Mouse (Mus musculus): ENCODE measurements at regions not wholly inside any gene's neighbourhood (a gene's known extent, or its start where the extent isn't known, plus 50 kb on each side); places are given as distances from the start of the nearest gene placed in this dataset.

DNA sequence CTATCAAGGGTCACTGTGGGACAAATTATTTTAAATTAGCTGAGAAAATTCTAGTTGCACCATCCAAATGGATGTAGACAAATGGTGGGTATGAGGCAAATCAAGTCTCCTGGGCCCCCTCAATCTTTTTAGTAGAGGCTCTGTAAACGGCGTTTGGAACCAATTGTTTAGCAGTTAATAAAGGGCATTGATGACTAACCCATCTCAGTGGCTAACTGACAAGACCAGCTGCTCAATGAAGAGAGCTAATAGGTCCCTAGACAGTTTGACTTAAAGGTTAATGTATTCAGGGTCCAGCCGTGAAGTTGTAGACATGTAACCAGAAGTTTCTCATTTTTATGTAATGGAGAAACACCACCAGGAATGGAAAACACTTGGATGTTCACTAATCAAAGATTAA is 332.6 kb upstream of the Gm21961 start:
- in situ Hi-C loops (cut with MboI; ENCODE audit: unreplicated experiment in 2 of 2), result no loop called here

DNA sequence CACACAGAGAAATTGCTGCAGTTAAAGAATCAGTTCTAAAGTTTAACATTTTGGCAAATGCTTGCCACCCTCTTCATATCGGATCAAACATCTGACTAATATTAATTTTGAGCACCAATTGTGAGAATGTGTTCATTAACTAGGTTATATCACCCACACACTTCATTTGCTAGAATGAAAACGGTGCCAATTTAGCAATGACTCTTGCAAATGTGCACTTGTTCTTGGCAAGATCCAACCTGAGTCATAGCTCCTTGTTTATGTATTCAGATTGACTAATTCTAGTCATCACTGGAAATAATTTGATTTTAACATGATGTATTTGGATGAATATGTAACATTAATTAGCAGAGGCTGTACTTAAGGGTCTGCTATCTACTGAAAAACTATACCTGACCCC is 327.8 kb upstream of the Gm21961 start:
- in situ Hi-C loops (cut with MboI; ENCODE audit: unreplicated experiment in 2 of 2), result no loop called here

DNA sequence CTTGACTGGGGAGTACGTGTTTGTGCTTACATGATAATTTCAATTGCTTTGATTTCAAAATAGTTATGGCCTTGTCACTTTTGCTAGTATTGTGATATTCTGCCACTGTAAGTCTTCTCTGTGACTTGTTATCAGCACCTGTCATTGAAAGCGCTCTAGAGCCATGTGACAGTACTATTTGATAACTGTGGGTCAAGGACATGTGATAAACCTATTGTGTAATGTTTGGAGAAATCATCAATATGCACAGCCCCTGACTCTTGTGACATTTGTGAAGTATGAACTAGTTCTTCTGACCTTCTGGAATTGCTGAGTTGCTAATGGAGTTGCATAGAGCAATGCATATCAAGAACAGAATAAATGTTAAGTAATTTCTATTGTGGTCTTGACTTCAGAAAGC is 319.4 kb upstream of the Gm21961 start:
- in situ Hi-C loops (cut with MboI; ENCODE audit: unreplicated experiment in 2 of 2), result no loop called here

DNA sequence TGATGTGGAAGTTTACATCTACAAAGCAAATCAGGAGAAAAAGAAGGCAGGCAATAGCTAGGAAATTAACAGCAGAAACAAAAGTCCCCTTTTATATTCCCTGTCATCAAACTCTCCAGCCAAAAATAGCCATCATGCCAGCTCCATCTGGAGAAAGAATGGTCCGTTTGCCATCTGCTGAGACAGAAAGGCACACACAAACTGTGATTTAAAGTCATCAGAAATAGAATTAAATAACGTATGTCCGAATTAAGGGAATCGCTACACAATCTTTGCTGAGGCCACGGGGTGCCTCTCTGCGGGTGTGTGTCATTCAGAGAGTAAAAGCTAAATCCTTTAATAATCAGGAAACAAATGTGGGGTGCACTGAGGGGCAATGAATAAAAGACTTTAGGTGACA is 293.4 kb upstream of the Gm21961 start:
- in situ Hi-C loops (cut with MboI; ENCODE audit: unreplicated experiment in 2 of 2), result no loop called here

DNA sequence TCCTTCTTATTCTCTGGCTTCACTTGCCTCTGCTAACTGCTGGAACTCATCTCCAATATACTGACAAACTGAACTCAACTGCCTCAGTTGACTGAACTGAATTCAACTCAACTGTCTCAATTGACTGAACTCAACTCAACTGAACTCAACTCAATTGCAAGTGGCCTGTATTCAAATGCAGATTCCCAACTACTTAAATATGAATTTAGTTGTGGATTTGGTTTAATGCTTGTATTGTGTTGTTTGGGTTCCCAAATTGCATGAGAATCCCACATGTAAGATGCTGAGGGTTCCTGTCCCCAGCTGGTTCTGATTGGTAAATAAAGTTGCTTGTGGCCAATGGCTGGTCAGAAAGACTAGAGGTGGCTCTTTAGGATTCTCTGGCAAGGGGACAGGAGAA is 244.1 kb upstream of the Gm21961 start:
- in situ Hi-C loops (cut with MboI; ENCODE audit: unreplicated experiment in 2 of 2), result no loop called here

DNA sequence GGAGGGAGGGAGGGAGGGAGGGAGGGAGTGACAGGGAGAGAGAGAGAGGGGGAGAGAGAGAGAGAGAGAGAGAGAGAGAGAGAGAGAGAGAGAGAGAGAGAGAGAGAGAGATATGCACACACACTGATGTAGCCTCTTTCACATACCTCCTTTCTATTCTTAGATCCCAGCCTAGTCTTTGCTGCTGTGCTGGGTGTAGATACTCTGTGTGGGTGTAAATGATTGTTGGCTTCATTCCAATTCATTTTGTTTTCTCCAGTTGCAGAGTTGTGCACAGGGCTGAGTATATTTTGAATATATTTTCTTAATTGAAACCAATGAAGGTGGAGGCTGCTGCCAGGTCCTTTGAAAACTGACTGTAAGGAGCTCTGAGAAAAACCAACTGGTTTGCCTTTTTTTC is 207.8 kb upstream of the Gm21961 start:
- in situ Hi-C loops (cut with MboI; ENCODE audit: unreplicated experiment in 2 of 2), result no loop called here

DNA sequence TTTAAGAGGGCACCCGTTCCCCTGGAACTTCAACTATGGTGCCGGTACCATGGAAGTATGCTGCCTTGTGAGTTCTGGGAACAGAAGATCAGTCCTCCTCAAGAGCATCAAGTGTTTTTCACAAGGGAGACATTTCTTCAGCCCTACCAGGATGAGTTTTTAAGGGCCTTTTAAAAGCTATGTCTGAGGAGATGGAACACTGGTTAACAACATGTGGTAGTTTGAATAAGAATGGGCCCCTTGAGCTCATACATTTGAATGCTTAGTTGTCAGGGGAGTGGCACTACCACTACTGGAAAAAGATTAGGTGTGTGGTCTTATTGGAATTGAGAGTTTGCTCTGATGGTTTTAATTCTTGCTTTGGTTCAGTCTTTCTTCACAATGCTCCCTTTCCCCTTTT is 203.2 kb upstream of the Gm21961 start:
- in situ Hi-C loops (cut with MboI; ENCODE audit: unreplicated experiment in 2 of 2), result no loop called here

DNA sequence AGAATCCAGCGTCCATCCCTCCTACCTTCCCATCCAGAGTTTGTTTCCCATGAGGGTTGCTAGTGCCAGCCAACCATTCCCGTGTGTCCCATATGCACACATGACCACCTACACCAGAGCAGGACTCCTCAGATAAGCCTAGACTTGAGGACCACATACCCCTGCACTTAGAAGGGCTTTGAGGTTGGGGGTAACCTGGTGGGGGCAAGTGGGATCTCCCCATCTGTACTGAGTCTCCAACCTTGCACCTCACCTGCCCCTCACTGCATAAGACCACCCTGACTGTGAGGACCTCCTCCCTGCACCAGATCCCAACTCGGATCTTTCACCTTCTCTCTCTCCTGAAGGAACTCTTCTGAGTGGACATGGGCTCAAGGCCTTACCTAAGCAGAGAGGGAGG is 181.6 kb upstream of the Gm21961 start:
- in situ Hi-C loops (cut with MboI; ENCODE audit: unreplicated experiment in 2 of 2), result loop anchor here in 1 of 2 experiments (10.0 kb wide), 1 partner anchor 628 kb away; no protein-coding TSS in a partner anchor

DNA sequence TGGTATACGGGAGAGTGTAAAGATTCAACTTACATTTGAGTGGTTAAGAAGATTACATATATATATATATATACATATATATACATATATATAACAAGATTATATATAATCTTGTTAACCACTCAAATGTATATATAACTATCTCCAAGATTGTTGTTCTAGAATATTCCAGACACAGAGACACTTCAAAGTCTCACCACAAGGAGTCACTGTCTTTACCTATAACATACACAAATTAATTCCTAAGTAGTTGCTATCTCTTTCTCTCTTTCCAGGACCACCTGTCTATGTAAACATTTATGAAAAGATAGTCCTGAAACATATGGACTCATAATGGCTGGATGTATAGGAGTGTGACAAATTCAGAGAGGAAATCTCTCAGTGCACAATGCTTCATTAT is 178.9 kb upstream of the Gm21961 start:
- in situ Hi-C loops (cut with MboI; ENCODE audit: unreplicated experiment in 2 of 2), result loop anchor here in 1 of 2 experiments (10.0 kb wide), 1 partner anchor 631 kb away; no protein-coding TSS in a partner anchor
